Comparison of ENCODE assay signal across 27 mouse cellular contexts in the genomic region with DNA sequence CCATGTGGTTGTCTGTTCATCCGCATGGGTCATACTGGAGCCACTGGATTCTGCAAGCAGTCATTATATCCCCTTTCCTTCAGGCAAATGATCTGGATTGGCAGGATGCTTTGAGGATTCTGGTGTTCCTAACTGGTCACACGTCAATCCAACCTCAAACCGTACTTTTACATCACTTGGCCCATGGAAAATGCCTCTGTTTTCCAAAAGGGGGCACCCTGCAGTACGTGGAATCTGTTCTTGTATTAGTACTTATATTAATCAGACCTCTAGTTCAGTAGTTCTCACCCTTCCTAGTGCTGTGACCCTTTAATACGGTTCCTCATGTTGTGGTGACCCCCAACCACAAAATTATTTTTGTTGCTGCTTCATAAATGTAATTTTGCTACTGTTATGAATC. TPM values are rescaled to one million over a fixed set of nuclear protein-coding genes. Genes with fewer than 3 reads are reported as not detected.
DNase-seq lines count a peak whose midpoint lies in the region; ATAC-seq and TF ChIP-seq lines count a peak whose summit lies in the region.
"Had no signal": no experiment of that assay in that cellular context is flagged by ENCODE, and none has a peak within 500 bp of the region (broad histone marks: within the 10 kb centered on the region; RNA-seq: fewer than 3 reads in every experiment).

No protein-coding gene starts in this region.

- no peak overlapping the region for H3K27ac ChIP-seq in left cerebral cortex, adult 2 months
- no peak overlapping the region for H3K27ac ChIP-seq in CH12.LX (ENCODE audit: insufficient read depth, low read depth)
- H3K27ac ChIP-seq in liver, postnatal 0 days (ENCODE audit: low read depth): no peak overlapping the region
- no peak overlapping the region for H3K27ac ChIP-seq in midbrain, embryonic 14.5 days (replicated peaks; ENCODE audit: low read depth, low read length)
- H3K27ac ChIP-seq: heart, embryonic 10.5 days; heart, embryonic 15.5 days; hindbrain, embryonic 12.5 days; hindbrain, postnatal 0 days; kidney, embryonic 15.5 days; limb, embryonic 10.5 days; limb, embryonic 15.5 days; midbrain, embryonic 13.5 days had no signal

- intact Hi-C loops in left cerebral cortex, adult 2 months (cut with DNase I): no loop called here
- intact Hi-C loops in left cerebral cortex, postnatal 25 days (cut with DNase I): no loop called here

- H3K36me3 ChIP-seq in CH12.LX (replicated peaks in 1 of 2; ENCODE audit: control insufficient read depth in 1 of 2, insufficient read depth in 1 of 2, low read length in 1 of 2): no peaks in the 10 kb centered on the region
- no peaks in the 10 kb centered on the region for H3K36me3 ChIP-seq in liver, postnatal 0 days (replicated peaks; ENCODE audit: insufficient read depth, low read length)
- H3K36me3 ChIP-seq in midbrain, embryonic 14.5 days (ENCODE audit: control insufficient read depth, insufficient read depth, low read length): no peaks in the 10 kb centered on the region
- H3K36me3 ChIP-seq: heart, embryonic 10.5 days; heart, embryonic 15.5 days; hindbrain, embryonic 12.5 days; kidney, embryonic 15.5 days; limb, embryonic 10.5 days; limb, embryonic 15.5 days; midbrain, embryonic 13.5 days had no signal

- H3K9ac ChIP-seq in CH12.LX (ENCODE audit: insufficient read depth, low read depth): no peak overlapping the region
- no peak overlapping the region for H3K9ac ChIP-seq in liver, postnatal 0 days (replicated peaks)
- H3K9ac ChIP-seq in midbrain, embryonic 14.5 days (replicated peaks; ENCODE audit: low read length): no peak overlapping the region
- H3K9ac ChIP-seq: heart, embryonic 15.5 days; hindbrain, embryonic 12.5 days; kidney, embryonic 15.5 days; limb, embryonic 15.5 days; midbrain, embryonic 13.5 days had no signal

- ATAC-seq in liver, postnatal 0 days: no peak
- ATAC-seq in midbrain, embryonic 14.5 days (ENCODE audit: low FRiP score, low TSS enrichment): no peak
- ATAC-seq: hindbrain, postnatal 0 days; intestine, embryonic 16.5 days; midbrain, embryonic 13.5 days had no signal

- no peak overlapping the region for H3K4me3 ChIP-seq in left cerebral cortex, adult 2 months
- no peak overlapping the region for H3K4me3 ChIP-seq in CH12.LX (replicated peaks in 1 of 3; ENCODE audit: low read depth in 2 of 3, low read length in 2 of 3, poor library complexity in 1 of 3)
- H3K4me3 ChIP-seq in liver, postnatal 0 days (ENCODE audit: low read depth, low read length): no peak overlapping the region
- no peak overlapping the region for H3K4me3 ChIP-seq in midbrain, embryonic 14.5 days (replicated peaks; ENCODE audit: low read depth, low read length)
- H3K4me3 ChIP-seq: erythroblast, embryonic 14.5 days; heart, embryonic 10.5 days; heart, embryonic 15.5 days; hindbrain, embryonic 12.5 days; kidney, embryonic 15.5 days; limb, embryonic 10.5 days; limb, embryonic 15.5 days; megakaryocyte, embryonic 14.5 days; midbrain, embryonic 13.5 days had no signal

- no peak for TF ChIP-seq EP300 in CH12.LX (IDR thresholded peaks at IDR 0.05; ENCODE audit: low read length)
- TF ChIP-seq EP300 in liver, postnatal 0 days (IDR thresholded peaks at IDR 0.05; ENCODE audit: low read depth): no peak

- no peak for TF ChIP-seq POLR2A in CH12.LX (IDR thresholded peaks at IDR 0.05; ENCODE audit: low read depth, low read length)

- TF ChIP-seq RAD21 in CH12.LX (IDR thresholded peaks at IDR 0.05; ENCODE audit: low read depth, low read length): no peak; the same call in none of the 2 replicates

- H3K9me3 ChIP-seq in CH12.LX (replicated peaks; ENCODE audit: low read length): no peaks in the 10 kb centered on the region
- H3K9me3 ChIP-seq in liver, postnatal 0 days (ENCODE audit: low read length): no peaks in the 10 kb centered on the region
- H3K9me3 ChIP-seq in midbrain, embryonic 14.5 days (ENCODE audit: control insufficient read depth, low read length): no peaks in the 10 kb centered on the region
- H3K9me3 ChIP-seq: heart, embryonic 10.5 days; heart, embryonic 15.5 days; hindbrain, embryonic 12.5 days; kidney, embryonic 15.5 days; limb, embryonic 10.5 days; limb, embryonic 15.5 days; megakaryocyte, embryonic 14.5 days; midbrain, embryonic 13.5 days had no signal

- 61% methylated on average over 5 of the region's 5 CpGs for WGBS in liver, postnatal 0 days (ENCODE audit: insufficient replicate concordance)
- WGBS in midbrain, embryonic 14.5 days: 86% methylated on average over 5 of the region's 5 CpGs

- no peak overlapping the region for H3K4me2 ChIP-seq in CH12.LX (ENCODE audit: insufficient read depth, low read depth, poor library complexity, severe bottlenecking)
- no peak overlapping the region for H3K4me2 ChIP-seq in liver, postnatal 0 days (ENCODE audit: low read depth, low read length)
- no peak overlapping the region for H3K4me2 ChIP-seq in midbrain, embryonic 14.5 days (ENCODE audit: low read length)
- H3K4me2 ChIP-seq: heart, embryonic 15.5 days; hindbrain, embryonic 12.5 days; kidney, embryonic 15.5 days; limb, embryonic 15.5 days; midbrain, embryonic 13.5 days had no signal

- peak; percentile 15 for TF ChIP-seq CTCF in left cerebral cortex, adult 2 months (IDR thresholded peaks at IDR 0.05)
- TF ChIP-seq CTCF in CH12.LX (conservative IDR thresholded peaks at IDR 0.05 in 1 of 2, IDR thresholded peaks at IDR 0.05 in 1 of 2; ENCODE audit: low read depth in 2 of 2, low read length in 2 of 2): peak in 1 of 2 experiments; percentile 43; a peak in 2 of 4 replicates
- peak; percentile 42 for TF ChIP-seq CTCF in liver, postnatal 0 days (IDR thresholded peaks at IDR 0.05; ENCODE audit: low read depth)

- H3K79me2 ChIP-seq in CH12.LX (replicated peaks; ENCODE audit: control insufficient read depth, extremely low read depth, insufficient read depth, poor library complexity, severe bottlenecking): no peaks in the 10 kb centered on the region

- in situ Hi-C loops in CH12.LX (cut with MboI; ENCODE audit: low pct_ligation_motif_present, low pct_unique_long_range_greater_than_20kb, low sequenced_read_pairs): no loop called here

- dilution Hi-C loops in CH12.LX (cut with MboI; ENCODE audit: extremely low pct_ligation_motif_present, extremely low pct_unique_long_range_greater_than_20kb, low sequenced_read_pairs): no loop called here

- no peak for DNase-seq in left cerebral cortex, adult 2 months (ENCODE audit: extremely low spot score in 1 of 2, low spot score in 2 of 2)
- no peak for DNase-seq in left cerebral cortex, postnatal 25 days (ENCODE audit: low spot score in 2 of 2)
- peak; percentile 22 for DNase-seq in 416B (ENCODE audit: low read depth)
- DNase-seq in CH12.LX (ENCODE audit: extremely low read depth): no peak
- no peak for DNase-seq in liver, postnatal 0 days
- no peak for DNase-seq in midbrain, embryonic 14.5 days
- no peak for DNase-seq in thymus, postnatal 10 days (ENCODE audit: low spot score in 2 of 2)
- DNase-seq: adrenal gland, adult 8-10 months; cerebellum, adult 2 months; cerebellum, postnatal 14 days; gastrocnemius, postnatal 14 days; lung, adult 18-20 months; lung, postnatal 14 days; retina, postnatal 1 day; right cerebral cortex, postnatal 14 days; thymus, postnatal 36 days had no signal

- H3K27me3 ChIP-seq in CH12.LX (replicated peaks): no peaks in the 10 kb centered on the region
- H3K27me3 ChIP-seq in liver, postnatal 0 days (ENCODE audit: insufficient read depth, low read length): 0 out of 2 replicates have a peak, but pooled peaks cover 3% of the 10 kb centered on the region
- H3K27me3 ChIP-seq in midbrain, embryonic 14.5 days (ENCODE audit: control insufficient read depth, insufficient read depth, low read length): no peaks in the 10 kb centered on the region
- H3K27me3 ChIP-seq: hindbrain, embryonic 12.5 days; limb, embryonic 15.5 days; midbrain, embryonic 13.5 days had no signal

- peaks cover 0 to 7% of the 10 kb centered on the region in 2 experiments; a peak in 1 of 4 replicates for H3K4me1 ChIP-seq in CH12.LX (ENCODE audit: control insufficient read depth in 1 of 2, insufficient read depth in 2 of 2)
- H3K4me1 ChIP-seq in liver, postnatal 0 days (ENCODE audit: insufficient read depth): no peaks in the 10 kb centered on the region
- no peaks in the 10 kb centered on the region for H3K4me1 ChIP-seq in midbrain, embryonic 14.5 days (ENCODE audit: control insufficient read depth, insufficient read depth, low read length)
- H3K4me1 ChIP-seq: heart, embryonic 10.5 days; heart, embryonic 15.5 days; hindbrain, embryonic 12.5 days; kidney, embryonic 15.5 days; limb, embryonic 10.5 days; limb, embryonic 15.5 days; midbrain, embryonic 13.5 days had no signal

TF ChIP-seq in CH12.LX, 34 proteins besides CTCF, POLR2A, EP300 and RAD21:
- TF ChIP-seq NRF1 (IDR thresholded peaks at IDR 0.05; ENCODE audit: low read depth, low read length): no peak
- TF ChIP-seq SMC3 (IDR thresholded peaks at IDR 0.05; ENCODE audit: low read depth, low read length): peak; percentile 20

RNA-seq across cellular contexts. Expression of a gene that starts 21.6 kb away (rescaled TPM):
- 10 to 100 TPM; 24.0 to 33.7 TPM for total RNA-seq in left cerebral cortex, adult 2 months (2021)
- total RNA-seq in left cerebral cortex, postnatal 25 days (2021): 10 to 100 TPM; 36.1 to 43.8 TPM
- total RNA-seq in CH12.LX (2012; rRNA removed): 26.5 and 31.9 TPM in 2 replicates
- 40.6 and 47.3 TPM in 2 replicates for total RNA-seq in CH12.LX (2014; rRNA removed)
- 56.2 and 59.1 TPM in 2 replicates for polyA plus RNA-seq in CH12.LX (2012; ENCODE audit: insufficient read length, low read depth)
- polyA plus RNA-seq in liver, postnatal 0 days (2015; fragmentation: Nextera tagmentation; extraction: Ambion mirVana): 80.3 and 91.7 TPM in 2 replicates
- 391 and 468 TPM in 2 replicates for polyA plus RNA-seq in midbrain, embryonic 14.5 days (2014; fragmentation: Nextera tagmentation; extraction: Ambion mirVana)

RNA-seq across cellular contexts. Expression of a gene that starts 41.5 kb away (rescaled TPM):
- total RNA-seq in left cerebral cortex, adult 2 months (2021): 10 to 100 TPM; 65.6 to 66.7 TPM
- total RNA-seq in left cerebral cortex, postnatal 25 days (2021): 10 to 100 TPM; 65.1 to 66.2 TPM
- 8.8 and 9.9 TPM in 2 replicates for total RNA-seq in CH12.LX (2012; rRNA removed)
- 10.4 and 11.0 TPM in 2 replicates for total RNA-seq in CH12.LX (2014; rRNA removed)
- 13.7 and 14.5 TPM in 2 replicates for polyA plus RNA-seq in CH12.LX (2012; ENCODE audit: insufficient read length, low read depth)
- polyA plus RNA-seq in liver, postnatal 0 days (2015; fragmentation: Nextera tagmentation; extraction: Ambion mirVana): 5.7 and 6.2 TPM in 2 replicates
- 52.8 and 64.8 TPM in 2 replicates for polyA plus RNA-seq in midbrain, embryonic 14.5 days (2014; fragmentation: Nextera tagmentation; extraction: Ambion mirVana)

Comparison
In these comparisons a context has a peak if more than half of its experiments do, and no peak if none do; other contexts are left out.
1. RNA of a gene that starts 41.5 kb away (total RNA-seq): 65.6 to 66.7 TPM in left cerebral cortex, adult 2 months and 65.1 to 66.2 TPM in left cerebral cortex, postnatal 25 days; 8.8 to 11.0 TPM in CH12.LX; every median in the first group is over 4 times any median in the second.